Comparison of ENCODE assay signal across 11 mouse cellular contexts in the genomic region with DNA sequence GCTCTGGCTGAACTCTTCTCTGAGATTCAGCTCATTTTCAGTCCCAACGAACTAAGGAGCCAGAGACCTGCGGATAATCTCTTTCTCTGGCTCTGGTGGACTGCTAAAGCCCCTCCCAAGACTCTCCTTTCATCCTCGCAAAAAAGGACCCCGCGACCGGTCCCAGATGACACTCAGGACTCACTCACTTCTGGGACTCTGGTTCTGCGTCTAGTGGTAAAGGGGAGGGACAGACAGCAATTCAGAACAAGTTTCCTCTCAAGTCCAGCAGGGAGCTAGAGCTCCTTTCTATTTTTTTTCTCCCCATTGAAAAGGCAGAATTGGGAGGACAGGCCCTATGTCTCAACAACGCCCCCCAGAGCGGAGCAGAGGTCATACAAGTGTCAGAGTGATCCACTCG. TPM values are rescaled to one million over a fixed set of nuclear protein-coding genes. Genes with fewer than 3 reads are reported as not detected.
DNase-seq lines count a peak whose midpoint lies in the region; ATAC-seq and TF ChIP-seq lines count a peak whose summit lies in the region.
"Had no signal": no experiment of that assay in that cellular context is flagged by ENCODE, and none has a peak within 500 bp of the region (broad histone marks: within the 10 kb centered on the region; RNA-seq: fewer than 3 reads in every experiment).

No protein-coding gene starts in this region.

- peak; percentile 60 for DNase-seq in retina, embryonic 14.5 days (ENCODE audit: low spot score)
- no peak for DNase-seq in retina, postnatal 1 day
- no peak for DNase-seq in forebrain, postnatal 0 days
- no peak for DNase-seq in cerebellum, adult 18-20 months
- DNase-seq in lung, postnatal 14 days = no peak
- no peak for DNase-seq in left cerebral cortex, adult 2 months (ENCODE audit: extremely low spot score in 1 of 2, low spot score in 2 of 2)
- DNase-seq: kidney, postnatal 4 days had no signal

- H3K27ac ChIP-seq in forebrain, postnatal 0 days (ENCODE audit: low read depth, low read length) = no peak overlapping the region
- H3K27ac ChIP-seq in midbrain, embryonic 13.5 days = peak overlapping the region; percentile 90
- H3K27ac ChIP-seq in left cerebral cortex, adult 2 months = no peak overlapping the region

- WGBS in forebrain, postnatal 0 days = under 1% methylated on average over 10 of the region's 10 CpGs
- whole genome bisulfite sequencing in midbrain, embryonic 13.5 days = under 1% methylated on average over 10 of the region's 10 CpGs

- H3K27me3 ChIP-seq in forebrain, postnatal 0 days (ENCODE audit: insufficient read depth, low read length) = peaks cover 37% of the 10 kb centered on the region
- H3K27me3 ChIP-seq in midbrain, embryonic 13.5 days = peaks cover 77% of the 10 kb centered on the region

- H3K36me3 ChIP-seq in forebrain, postnatal 0 days (ENCODE audit: insufficient read depth) = no peaks in the 10 kb centered on the region
- H3K36me3 ChIP-seq in midbrain, embryonic 13.5 days = no peaks in the 10 kb centered on the region

- TF ChIP-seq CTCF in forebrain, postnatal 0 days (IDR thresholded peaks at IDR 0.05; ENCODE audit: low read depth) = no peak
- no peak for TF ChIP-seq CTCF in left cerebral cortex, adult 2 months (IDR thresholded peaks at IDR 0.05)

- H3K4me1 ChIP-seq in forebrain, postnatal 0 days (ENCODE audit: insufficient read depth) = 0 out of 2 replicates have a peak, but pooled peaks cover 6% of the 10 kb centered on the region
- peaks cover 70% of the 10 kb centered on the region for H3K4me1 ChIP-seq in midbrain, embryonic 13.5 days (replicated peaks)

- no peak for ATAC-seq in forebrain, postnatal 0 days
- no peak for ATAC-seq in midbrain, embryonic 13.5 days

- intact Hi-C loops in left cerebral cortex, adult 2 months (cut with DNase I) = loop anchor here (5.0 kb wide), 2 partner anchors 76 to 1586 kb away; no protein-coding TSS in a partner anchor

- no peak overlapping the region for H3K4me3 ChIP-seq in forebrain, postnatal 0 days (ENCODE audit: low read depth, low read length)
- H3K4me3 ChIP-seq in midbrain, embryonic 13.5 days (replicated peaks) = peak overlapping the region; percentile 53
- H3K4me3 ChIP-seq in left cerebral cortex, adult 2 months = no peak overlapping the region

- peak overlapping the region; percentile 86 for H3K4me2 ChIP-seq in forebrain, postnatal 0 days (ENCODE audit: low read depth)
- peak overlapping the region; percentile 66 for H3K4me2 ChIP-seq in midbrain, embryonic 13.5 days (replicated peaks)

- no peak overlapping the region for H3K9ac ChIP-seq in forebrain, postnatal 0 days
- H3K9ac ChIP-seq in midbrain, embryonic 13.5 days (replicated peaks) = 0 out of 2 replicates have a peak overlapping the region, but pooled peaks have one; percentile 74

- H3K9me3 ChIP-seq in forebrain, postnatal 0 days (ENCODE audit: low read length) = no peaks in the 10 kb centered on the region
- no peaks in the 10 kb centered on the region for H3K9me3 ChIP-seq in midbrain, embryonic 13.5 days

RNA-seq across cellular contexts. Expression of gene Neurog2, which starts 1.4 kb away (rescaled TPM):
- total RNA-seq in forebrain, postnatal 0 days (2014; rRNA removed) = 5.0 and 9.4 TPM in 2 replicates
- polyA plus RNA-seq in forebrain, postnatal 0 days (2015; fragmentation: Nextera tagmentation; extraction: Ambion mirVana) = 2.2 and 2.6 TPM in 2 replicates
- 58.3 and 67.5 TPM in 2 replicates for polyA plus RNA-seq in midbrain, embryonic 13.5 days (2015; fragmentation: Nextera tagmentation; extraction: Ambion mirVana)
- total RNA-seq in left cerebral cortex, adult 2 months (2021) = under 1 TPM; 0.25 to 0.65 TPM
- total RNA-seq: megakaryocyte progenitor cell, adult 5-6 weeks had no signal
- polyA plus RNA-seq: liver, embryonic 16.5 days; stomach, embryonic 14.5 days had no signal
